Mouse (Mus musculus) A20 (cell line): ENCODE results near the gene Cog4.
A peak's percentile ranks its signal among the peaks of the same experiment; 100 is the strongest.

ENCODE experiments used
- DNase-seq: peaks from one replicate; pipeline ENCODE4 v3.0.0-alpha.2; 2011; ENCODE audit warnings: low read depth, low spot score

Cog4 gene

GRCm38 (mm10) chr8:110846405-110847170, at the start of gene Cog4, which contains the start of gene Sf3b3:
TSS of gene Cog4 (plus strand) at chr8:110846600.
TSS of gene Sf3b3 (minus strand) at chr8:110846787.
- peak; percentile 94 for DNase-seq

- DNase-seq: no peak
Observed at GRCm38 (mm10) chr8:110797086-110797485, 49.3 kb upstream of the Cog4 start.

- DNase-seq: no peak
Observed at GRCm38 (mm10) chr8:110802988-110803387, 43.4 kb upstream of the Cog4 start.

GRCm38 (mm10) chr8:110803856-110804255, 42.5 kb upstream of the Cog4 start:
- DNase-seq: no peak

- DNase-seq: no peak
Observed at GRCm38 (mm10) chr8:110804825-110805514, 41.4 kb upstream of the Cog4 start.

- no peak for DNase-seq
Observed at GRCm38 (mm10) chr8:110805669-110806068, 40.7 kb upstream of the Cog4 start, which contains the start of gene Il34. TSS of gene Il34 (minus strand) at chr8:110805924.

- no peak for DNase-seq
Observed at GRCm38 (mm10) chr8:110806146-110806545, 40.3 kb upstream of the Cog4 start.

GRCm38 (mm10) chr8:110808495-110809472, 37.6 kb upstream of the Cog4 start:
- no peak for DNase-seq

- DNase-seq: no peak
Observed at GRCm38 (mm10) chr8:110809831-110810230, 36.6 kb upstream of the Cog4 start.

- DNase-seq: no peak
Observed at GRCm38 (mm10) chr8:110810481-110811065, 35.8 kb upstream of the Cog4 start.

- DNase-seq: no peak
Observed at GRCm38 (mm10) chr8:110811116-110811515, 35.3 kb upstream of the Cog4 start.

- DNase-seq: no peak
Observed at GRCm38 (mm10) chr8:110811793-110812192, 34.6 kb upstream of the Cog4 start.

GRCm38 (mm10) chr8:110812349-110813080, 33.9 kb upstream of the Cog4 start:
- DNase-seq: no peak

- DNase-seq: no peak
Observed at GRCm38 (mm10) chr8:110813081-110813812, 33.2 kb upstream of the Cog4 start.

GRCm38 (mm10) chr8:110815308-110815707, 31.1 kb upstream of the Cog4 start:
- DNase-seq: no peak

- no peak for DNase-seq
Observed at GRCm38 (mm10) chr8:110816990-110817389, 29.4 kb upstream of the Cog4 start.

GRCm38 (mm10) chr8:110818593-110818992, 27.8 kb upstream of the Cog4 start:
- DNase-seq: no peak

- no peak for DNase-seq
Observed at GRCm38 (mm10) chr8:110820257-110820656, 26.1 kb upstream of the Cog4 start.

GRCm38 (mm10) chr8:110821960-110822359, 24.4 kb upstream of the Cog4 start:
- DNase-seq: no peak

GRCm38 (mm10) chr8:110824861-110825260, 21.5 kb upstream of the Cog4 start:
- DNase-seq: no peak
